Mouse (Mus musculus) liver, embryonic 14.5 days (tissue): ENCODE data around the gene Wdr27.

Experiments used
- CTCF ChIP-seq: IDR thresholded peaks from 2 replicates; pipeline ENCODE4 v1.5.1; 2016; ENCODE audit warnings: antibody characterized with exemption, low read depth, control low read depth
- EP300 ChIP-seq: IDR thresholded peaks from 2 replicates; pipeline ENCODE4 v1.6.1; 2016; ENCODE audit warnings: antibody characterized with exemption, low read depth

DNA sequence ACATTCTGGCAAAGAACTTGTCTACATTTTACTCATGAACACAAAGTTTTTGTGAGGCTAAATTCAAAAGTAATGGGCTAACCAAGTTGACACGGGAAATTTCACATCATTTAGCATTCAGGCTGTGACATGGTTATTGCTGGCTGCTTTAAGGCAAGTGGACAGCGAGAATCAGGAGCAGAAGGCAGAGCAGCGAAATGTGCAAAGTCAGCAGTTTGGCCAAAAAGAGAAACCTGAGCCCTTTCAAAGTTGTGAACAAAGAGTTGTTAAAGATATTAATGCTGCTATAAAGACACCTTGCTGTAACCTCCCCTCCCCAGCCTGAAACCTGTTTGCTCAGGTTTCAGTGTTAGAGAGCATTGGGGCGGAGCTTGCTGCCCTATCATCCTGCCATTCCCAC is 143.7 kb downstream of the Wdr27 start:
- TF ChIP-seq CTCF (no peak), EP300 (no peak)
